Comparison of ENCODE assay signal across 8 mouse cellular contexts in genomic region chr7:6731930-6732329, GRCm38 (mm10). TPM values are rescaled to one million over a fixed set of nuclear protein-coding genes. Genes with fewer than 3 reads are reported as not detected.
DNase-seq lines count a peak whose midpoint lies in the region; ATAC-seq and TF ChIP-seq lines count a peak whose summit lies in the region.

No protein-coding gene starts in this region.

- WGBS in heart, embryonic 11.5 days (ENCODE audit: insufficient replicate concordance) = 49% methylated on average over 4 of the region's 4 CpGs
- 33% methylated on average over 4 of the region's 4 CpGs for WGBS in hindbrain, embryonic 13.5 days
- WGBS in midbrain, embryonic 13.5 days = 44% methylated on average over 4 of the region's 4 CpGs

- H3K27ac ChIP-seq in heart, embryonic 11.5 days (ENCODE audit: low read depth, low read length) = peak overlapping the region; percentile 62; the same call in 1 of the 2 replicates
- H3K27ac ChIP-seq in cortical plate, adult 2 months (ENCODE audit: insufficient read depth, low read length) = no peak overlapping the region
- peak overlapping the region; percentile 62 for H3K27ac ChIP-seq in hindbrain, embryonic 13.5 days
- H3K27ac ChIP-seq in midbrain, embryonic 13.5 days = peak overlapping the region; percentile 65

- no peaks in the 10 kb centered on the region for H3K4me1 ChIP-seq in heart, embryonic 11.5 days (ENCODE audit: control insufficient read depth, insufficient read depth, low read length)
- H3K4me1 ChIP-seq in cortical plate, adult 2 months (ENCODE audit: control insufficient read depth, insufficient read depth, low read length) = no peaks in the 10 kb centered on the region
- H3K4me1 ChIP-seq in hindbrain, embryonic 13.5 days (replicated peaks) = no peaks in the 10 kb centered on the region
- 0 out of 2 replicates have a peak, but pooled peaks cover under 1% of the 10 kb centered on the region for H3K4me1 ChIP-seq in midbrain, embryonic 13.5 days (replicated peaks)

- H3K9ac ChIP-seq in heart, embryonic 11.5 days (ENCODE audit: low read depth, low read length) = peak overlapping the region; percentile 75
- peak overlapping the region; percentile 74 for H3K9ac ChIP-seq in hindbrain, embryonic 13.5 days
- H3K9ac ChIP-seq in midbrain, embryonic 13.5 days (replicated peaks) = peak overlapping the region; percentile 63

- H3K27me3 ChIP-seq in heart, embryonic 11.5 days (ENCODE audit: control insufficient read depth, insufficient read depth, low read length) = no peaks in the 10 kb centered on the region
- no peaks in the 10 kb centered on the region for H3K27me3 ChIP-seq in hindbrain, embryonic 13.5 days
- H3K27me3 ChIP-seq in midbrain, embryonic 13.5 days = no peaks in the 10 kb centered on the region

- peaks cover 4% of the 10 kb centered on the region; the same call in 1 of the 2 replicates for H3K36me3 ChIP-seq in heart, embryonic 11.5 days (ENCODE audit: control insufficient read depth, insufficient read depth, low read length)
- H3K36me3 ChIP-seq in hindbrain, embryonic 13.5 days = no peaks in the 10 kb centered on the region
- H3K36me3 ChIP-seq in midbrain, embryonic 13.5 days = no peaks in the 10 kb centered on the region

- H3K9me3 ChIP-seq in heart, embryonic 11.5 days (replicated peaks; ENCODE audit: control insufficient read depth, low read length) = peaks cover 37% of the 10 kb centered on the region
- H3K9me3 ChIP-seq in hindbrain, embryonic 13.5 days = peaks cover 25% of the 10 kb centered on the region
- H3K9me3 ChIP-seq in midbrain, embryonic 13.5 days = peaks cover 19% of the 10 kb centered on the region

- intact Hi-C loops in heart, postnatal 10 days (cut with DNase I) = no loop called here

- peak overlapping the region; percentile 65 for H3K4me3 ChIP-seq in heart, embryonic 11.5 days (ENCODE audit: low read depth, low read length)
- H3K4me3 ChIP-seq in cortical plate, adult 2 months (ENCODE audit: insufficient read depth, low read length) = peak overlapping the region; percentile 25
- H3K4me3 ChIP-seq in hindbrain, embryonic 13.5 days = peak overlapping the region; percentile 63
- peak overlapping the region; percentile 63 for H3K4me3 ChIP-seq in midbrain, embryonic 13.5 days (replicated peaks)

- DNase-seq in heart, postnatal 10 days = no peak
- DNase-seq in Muller cell, postnatal 12 days (ENCODE audit: inconsistent ontology term) = no peak
- no peak for DNase-seq in ovary, postnatal 14 days (ENCODE audit: low spot score)
- DNase-seq in ovary, postnatal 10 days (ENCODE audit: low spot score) = no peak

- peak overlapping the region; percentile 63 for H3K4me2 ChIP-seq in heart, embryonic 11.5 days
- H3K4me2 ChIP-seq in hindbrain, embryonic 13.5 days = peak overlapping the region; percentile 45
- H3K4me2 ChIP-seq in midbrain, embryonic 13.5 days (replicated peaks) = peak overlapping the region; percentile 57

- TF ChIP-seq POLR2A in cortical plate, adult 2 months (IDR thresholded peaks at IDR 0.05; ENCODE audit: extremely low read depth, insufficient read depth, low read length) = no peak

- TF ChIP-seq CTCF in cortical plate, adult 2 months (IDR thresholded peaks at IDR 0.05; ENCODE audit: extremely low read depth, insufficient read depth, low read length) = no peak

- ATAC-seq in heart, embryonic 11.5 days (replicated peaks; ENCODE audit: insufficient number of reproducible peaks, low FRiP score, low TSS enrichment) = no peak
- ATAC-seq in hindbrain, embryonic 13.5 days (ENCODE audit: low FRiP score) = no peak
- no peak for ATAC-seq in midbrain, embryonic 13.5 days

RNA-seq across cellular contexts. Expression of gene Usp29, which starts 1.6 kb away (rescaled TPM):
- polyA plus RNA-seq in heart, embryonic 11.5 days (2014; fragmentation: Nextera tagmentation; extraction: Ambion mirVana) = 14.5 and 15.5 TPM in 2 replicates
- total RNA-seq in heart, postnatal 10 days (2021) = 1 to 10 TPM in 1 of 2 experiments, under 1 TPM in 1; 0.87 to 1.2 TPM
- polyA plus RNA-seq in cortical plate, adult 2 months (2012; rRNA removed) = 10.5 and 10.7 TPM in 2 replicates
- 28.7 and 30.2 TPM in 2 replicates for polyA plus RNA-seq in hindbrain, embryonic 13.5 days (2015; fragmentation: Nextera tagmentation; extraction: Ambion mirVana)
- 31.1 and 35.2 TPM in 2 replicates for polyA plus RNA-seq in midbrain, embryonic 13.5 days (2015; fragmentation: Nextera tagmentation; extraction: Ambion mirVana)

RNA-seq across cellular contexts. Expression of gene Peg3, which starts 1.7 kb away (rescaled TPM):
- polyA plus RNA-seq in heart, embryonic 11.5 days (2014; fragmentation: Nextera tagmentation; extraction: Ambion mirVana) = 214 TPM in 2 replicates
- 10 to 100 TPM; 41.1 to 46.9 TPM for total RNA-seq in heart, postnatal 10 days (2021)
- polyA plus RNA-seq in cortical plate, adult 2 months (2012; rRNA removed) = 109 and 119 TPM in 2 replicates
- 69.9 and 77.2 TPM in 2 replicates for polyA plus RNA-seq in hindbrain, embryonic 13.5 days (2015; fragmentation: Nextera tagmentation; extraction: Ambion mirVana)
- polyA plus RNA-seq in midbrain, embryonic 13.5 days (2015; fragmentation: Nextera tagmentation; extraction: Ambion mirVana) = 82.9 and 87.2 TPM in 2 replicates

RNA-seq across cellular contexts. Expression of gene Zim1, which starts 35.7 kb away (rescaled TPM):
- polyA plus RNA-seq in heart, embryonic 11.5 days (2014; fragmentation: Nextera tagmentation; extraction: Ambion mirVana) = 20.3 and 21.5 TPM in 2 replicates
- total RNA-seq in heart, postnatal 10 days (2021) = 1 to 10 TPM; 7.8 to 9.6 TPM
- polyA plus RNA-seq in cortical plate, adult 2 months (2012; rRNA removed) = 1.8 and 2.0 TPM in 2 replicates
- polyA plus RNA-seq in hindbrain, embryonic 13.5 days (2015; fragmentation: Nextera tagmentation; extraction: Ambion mirVana) = 2.6 and 3.9 TPM in 2 replicates
- polyA plus RNA-seq in midbrain, embryonic 13.5 days (2015; fragmentation: Nextera tagmentation; extraction: Ambion mirVana) = 1.7 and 2.3 TPM in 2 replicates
